Mouse (Mus musculus): ENCODE measurements around the gene Layn. TPM values are rescaled to one million over a fixed set of nuclear protein-coding genes. Genes with fewer than 3 reads are reported as not detected.

Layn gene
- polyA plus RNA-seq, 1 experiment from 2014 or later: 5.4 TPM

DNA sequence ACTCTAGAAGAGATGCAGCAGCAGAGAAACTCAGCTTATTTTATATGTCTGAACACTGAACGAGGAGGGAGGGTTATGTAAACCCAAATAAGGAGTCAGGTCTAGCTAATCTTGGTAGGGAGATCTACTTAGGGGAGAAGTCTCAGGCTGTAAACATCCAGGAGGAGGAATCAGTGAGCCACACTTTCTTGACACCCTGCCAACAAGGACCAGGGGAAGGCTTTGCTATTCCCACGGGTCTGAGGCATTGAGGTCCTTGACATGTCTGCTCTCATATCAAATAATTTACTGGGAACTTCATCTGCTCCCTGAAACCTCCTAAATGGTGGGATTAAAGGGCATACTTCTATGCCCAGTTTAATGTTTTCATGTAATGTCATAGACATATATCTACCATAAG is 19.4 kb upstream of the Layn start:
- Histone ChIP-seq H3K27me3 (ENCODE audit: insufficient read depth, low read length) (no peaks in the 10 kb centered on the region), H3K27ac (ENCODE audit: low read depth) (no peak overlapping the region), H3K4me2 (no peak overlapping the region), H3K9ac (no peak overlapping the region), H3K9me3 (ENCODE audit: low read depth, low read length) (no peaks in the 10 kb centered on the region), H3K4me1 (ENCODE audit: insufficient read depth) (no peaks in the 10 kb centered on the region), H3K36me3 (ENCODE audit: insufficient read depth) (no peaks in the 10 kb centered on the region), H3K4me3 (ENCODE audit: low read depth, low read length) (no peak overlapping the region)
- ATAC-seq (ENCODE audit: insufficient read depth) (no peak), DNase-seq (peak; percentile 2)
- 29% methylated on average over 2 of the region's 2 CpGs for WGBS
- TF ChIP-seq CTCF (IDR thresholded peaks at IDR 0.05; ENCODE audit: low read depth): no peak

DNA sequence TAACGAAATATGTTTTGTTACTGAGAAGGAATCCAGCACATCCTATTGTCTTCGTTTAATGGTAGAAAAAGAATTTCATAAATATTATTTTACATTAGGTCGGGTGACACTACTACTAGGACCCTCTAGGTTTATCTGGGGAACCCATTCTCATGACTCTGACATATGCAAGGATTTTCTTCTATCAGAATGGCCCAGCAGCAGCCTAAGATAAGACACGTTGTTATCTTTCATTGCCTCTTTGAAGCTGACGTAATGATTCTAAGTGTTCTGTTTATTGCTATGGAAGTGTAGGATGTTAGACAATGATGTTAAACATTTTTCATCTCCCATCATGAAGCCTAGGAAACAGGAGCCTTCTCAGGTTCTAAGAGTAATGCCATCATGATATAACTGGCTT is 16.8 kb upstream of the Layn start:
- Histone ChIP-seq H3K4me3 (ENCODE audit: low read depth, low read length) (no peak overlapping the region), H3K36me3 (ENCODE audit: insufficient read depth) (no peaks in the 10 kb centered on the region), H3K9me3 (ENCODE audit: low read depth, low read length) (no peaks in the 10 kb centered on the region), H3K9ac (no peak overlapping the region), H3K4me1 (ENCODE audit: insufficient read depth) (no peaks in the 10 kb centered on the region), H3K4me2 (no peak overlapping the region), H3K27ac (ENCODE audit: low read depth) (no peak overlapping the region), H3K27me3 (ENCODE audit: insufficient read depth, low read length) (no peaks in the 10 kb centered on the region)
- no peak for DNase-seq
- ATAC-seq (ENCODE audit: insufficient read depth): no peak
- 52% methylated on average over 5 of the region's 5 CpGs for WGBS
- TF ChIP-seq CTCF (IDR thresholded peaks at IDR 0.05; ENCODE audit: low read depth): no peak

DNA sequence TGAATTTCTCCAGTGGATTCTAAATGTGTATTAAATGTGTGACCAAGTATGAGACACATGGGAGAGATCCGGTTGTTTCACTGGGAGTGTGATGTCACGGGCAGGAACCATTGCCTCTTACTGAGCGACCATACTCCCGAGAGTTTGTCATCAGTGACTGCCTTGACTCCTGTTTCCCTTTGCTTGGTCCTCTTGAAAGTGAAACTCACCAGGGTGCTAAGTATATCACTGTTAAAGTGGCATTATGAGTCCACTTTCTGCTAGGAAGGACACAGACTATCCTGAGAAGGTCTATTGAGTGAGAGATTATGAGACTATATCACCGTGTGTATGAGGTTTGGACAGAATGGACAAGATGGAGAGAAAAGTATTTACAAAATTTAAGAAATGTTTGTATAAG is 4.7 kb upstream of the Layn start:
- H3K4me2 ChIP-seq: no peak overlapping the region
- no peaks in the 10 kb centered on the region for H3K27me3 ChIP-seq (ENCODE audit: insufficient read depth, low read length)
- ATAC-seq (ENCODE audit: insufficient read depth) (no peak), DNase-seq (no peak)
- no peak overlapping the region for H3K4me3 ChIP-seq (ENCODE audit: low read depth, low read length)
- H3K4me1 ChIP-seq (ENCODE audit: insufficient read depth): 0 out of 2 replicates have a peak, but pooled peaks cover 3% of the 10 kb centered on the region
- H3K27ac ChIP-seq (ENCODE audit: low read depth): no peak overlapping the region
- no peak for TF ChIP-seq CTCF (IDR thresholded peaks at IDR 0.05; ENCODE audit: low read depth)
- H3K9me3 ChIP-seq (ENCODE audit: low read depth, low read length): no peaks in the 10 kb centered on the region
- WGBS: 73% methylated on average over 5 of the region's 5 CpGs
- H3K36me3 ChIP-seq (ENCODE audit: insufficient read depth): no peaks in the 10 kb centered on the region
- no peak overlapping the region for H3K9ac ChIP-seq

DNA sequence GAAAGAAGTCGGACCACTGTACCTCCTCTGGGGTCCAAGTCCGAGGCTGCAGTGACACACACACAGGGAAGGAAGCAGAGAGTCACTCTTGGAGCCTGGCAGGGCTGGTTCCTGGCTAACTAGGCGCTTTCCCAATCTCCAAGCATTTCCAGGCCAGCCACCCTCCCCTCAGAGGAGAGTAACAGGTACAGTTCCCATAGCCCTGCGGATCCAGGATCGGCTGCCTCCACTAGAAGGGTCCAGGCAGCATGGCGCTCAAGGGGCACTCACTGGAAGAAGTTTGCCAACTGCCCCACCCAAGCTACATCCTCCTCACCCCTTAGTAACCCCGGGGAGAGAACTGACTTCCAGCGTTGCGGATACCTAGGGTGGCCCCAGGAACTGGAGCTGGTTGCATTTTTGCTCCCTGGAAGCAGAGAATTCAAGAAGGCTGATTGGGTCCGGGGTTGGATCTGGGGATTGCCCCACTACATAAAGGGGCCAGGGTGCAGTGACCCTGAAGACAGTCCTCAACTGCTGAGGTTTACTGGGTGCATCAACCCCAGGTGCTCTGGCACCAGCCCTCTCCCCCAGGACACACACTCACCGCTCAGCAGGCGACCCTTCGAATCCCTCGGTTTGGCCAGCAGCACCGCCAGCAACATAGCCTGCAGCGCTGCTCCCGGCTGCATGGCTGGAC is 455 bp downstream of the Layn start:
- no peaks in the 10 kb centered on the region for H3K27me3 ChIP-seq (ENCODE audit: insufficient read depth, low read length)
- no peaks in the 10 kb centered on the region for H3K9me3 ChIP-seq (ENCODE audit: low read depth, low read length)
- H3K4me2 ChIP-seq: peak overlapping the region; percentile 93
- H3K4me1 ChIP-seq (ENCODE audit: insufficient read depth): peaks cover 8% of the 10 kb centered on the region; the same call in 1 of the 2 replicates
- H3K36me3 ChIP-seq (ENCODE audit: insufficient read depth): no peaks in the 10 kb centered on the region
- ATAC-seq (ENCODE audit: insufficient read depth) (peak; percentile 18), DNase-seq (peak; percentile 32)
- whole genome bisulfite sequencing: under 1% methylated on average over 17 of the region's 17 CpGs
- no peak overlapping the region; the same call in 1 of the 2 replicates for H3K27ac ChIP-seq (ENCODE audit: low read depth)
- peak overlapping the region; percentile 59 for H3K9ac ChIP-seq
- no peak for TF ChIP-seq CTCF (IDR thresholded peaks at IDR 0.05; ENCODE audit: low read depth)
- H3K4me3 ChIP-seq (ENCODE audit: low read depth, low read length): peak overlapping the region; percentile 51

DNA sequence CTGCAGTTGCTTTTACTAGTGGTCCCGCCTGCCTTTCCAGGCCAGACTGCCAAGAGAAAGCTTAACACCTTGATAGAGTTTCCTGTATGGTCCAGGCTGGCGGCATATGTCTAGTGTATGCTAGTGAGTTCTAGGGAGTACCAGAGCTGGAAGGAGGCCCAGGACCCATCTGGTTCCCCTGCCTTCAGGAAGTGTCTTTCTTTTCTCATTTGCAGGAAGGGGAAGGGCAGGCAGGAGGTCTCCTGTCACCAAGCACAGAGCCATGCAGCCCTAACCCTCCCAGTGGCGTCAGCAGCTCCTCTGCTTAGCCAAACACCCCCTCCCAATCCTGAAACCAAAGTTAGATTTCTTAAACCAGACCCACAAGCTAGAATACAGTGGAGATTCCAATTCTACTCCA is 1.1 kb downstream of the Layn start:
- Histone ChIP-seq H3K27ac (ENCODE audit: low read depth) (no peak overlapping the region), H3K4me1 (ENCODE audit: insufficient read depth) (peaks cover 8% of the 10 kb centered on the region; the same call in 1 of the 2 replicates), H3K27me3 (ENCODE audit: insufficient read depth, low read length) (no peaks in the 10 kb centered on the region), H3K9me3 (ENCODE audit: low read depth, low read length) (no peaks in the 10 kb centered on the region), H3K36me3 (ENCODE audit: insufficient read depth) (no peaks in the 10 kb centered on the region), H3K4me2 (peak overlapping the region; percentile 93), H3K9ac (no peak overlapping the region), H3K4me3 (ENCODE audit: low read depth, low read length) (peak overlapping the region; percentile 51)
- DNase-seq (peak; percentile 58), ATAC-seq (ENCODE audit: insufficient read depth) (peak; percentile 19; the same call in 1 of the 2 replicates)
- TF ChIP-seq CTCF (IDR thresholded peaks at IDR 0.05; ENCODE audit: low read depth): no peak
- 9% methylated on average over 3 of the region's 3 CpGs for WGBS

DNA sequence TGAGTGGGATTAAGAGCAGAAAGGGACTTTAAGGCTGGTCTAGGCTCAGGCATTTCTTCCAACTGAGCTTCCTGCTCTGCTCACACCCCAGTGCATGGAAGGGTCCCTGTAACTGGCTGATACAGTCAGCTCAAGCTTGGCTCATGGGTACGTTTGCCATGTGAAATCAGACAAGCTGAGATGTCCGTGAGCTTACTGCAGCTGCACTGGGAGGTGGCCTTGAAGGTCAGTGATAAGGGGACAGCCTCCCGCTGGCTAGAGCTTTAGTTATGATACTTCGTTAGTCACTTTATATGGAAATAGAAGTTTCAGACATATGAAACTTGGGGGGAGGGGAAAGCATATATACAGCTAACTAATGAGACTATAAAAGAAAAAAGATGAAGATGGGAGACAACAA is 6.1 kb downstream of the Layn start:
- no peak for TF ChIP-seq CTCF (IDR thresholded peaks at IDR 0.05; ENCODE audit: low read depth)
- WGBS: 64% methylated on average over 4 of the region's 4 CpGs

DNA sequence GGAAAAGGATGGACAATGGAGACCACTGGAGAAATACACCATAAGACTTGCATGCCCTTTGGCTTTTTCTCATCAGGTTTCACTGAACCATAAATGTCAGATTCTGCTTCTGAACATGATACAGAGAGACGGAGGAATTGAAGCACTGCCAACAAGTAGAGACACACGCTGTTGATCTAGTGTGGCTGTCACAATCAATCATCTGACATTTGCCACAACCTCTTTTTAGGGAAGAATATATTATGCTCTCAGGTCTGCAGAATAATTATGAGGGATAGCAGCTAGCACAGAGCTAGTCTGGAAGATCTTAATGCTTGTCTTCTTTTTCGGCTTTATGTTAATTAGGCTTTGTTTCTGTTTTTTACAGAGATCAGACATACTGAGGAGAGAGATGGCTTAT is 8.7 kb downstream of the Layn start:
- no peak overlapping the region for H3K27ac ChIP-seq (ENCODE audit: low read depth)
- WGBS: 41% methylated on average over 3 of the region's 3 CpGs
- no peak overlapping the region for H3K9ac ChIP-seq
- no peak overlapping the region for H3K4me3 ChIP-seq (ENCODE audit: low read depth, low read length)
- no peaks in the 10 kb centered on the region for H3K27me3 ChIP-seq (ENCODE audit: insufficient read depth, low read length)
- H3K4me1 ChIP-seq (ENCODE audit: insufficient read depth): no peaks in the 10 kb centered on the region
- TF ChIP-seq CTCF (IDR thresholded peaks at IDR 0.05; ENCODE audit: low read depth): no peak
- no peak overlapping the region for H3K4me2 ChIP-seq
- H3K36me3 ChIP-seq (ENCODE audit: insufficient read depth): no peaks in the 10 kb centered on the region
- DNase-seq: no peak
- no peak for ATAC-seq (ENCODE audit: insufficient read depth)
- H3K9me3 ChIP-seq (ENCODE audit: low read depth, low read length): no peaks in the 10 kb centered on the region

More for the DNA sequence above, 6.1 kb downstream of the Layn start:
- no peak overlapping the region for H3K4me3 ChIP-seq (ENCODE audit: low read depth, low read length)
- H3K9ac ChIP-seq: no peak overlapping the region
- no peaks in the 10 kb centered on the region for H3K36me3 ChIP-seq (ENCODE audit: insufficient read depth)
- DNase-seq: no peak
- H3K4me2 ChIP-seq: no peak overlapping the region
- H3K9me3 ChIP-seq (ENCODE audit: low read depth, low read length): no peaks in the 10 kb centered on the region
- peaks cover 4% of the 10 kb centered on the region; the same call in 1 of the 2 replicates for H3K4me1 ChIP-seq (ENCODE audit: insufficient read depth)
- no peaks in the 10 kb centered on the region for H3K27me3 ChIP-seq (ENCODE audit: insufficient read depth, low read length)
- H3K27ac ChIP-seq (ENCODE audit: low read depth): no peak overlapping the region
- ATAC-seq (ENCODE audit: insufficient read depth): no peak
